Mouse (Mus musculus) fat pad, adult 2 months (tissue): ENCODE results near the gene Ahsa1.
"Not testable (repeated sequence)": the region's sequence is repeated elsewhere in the genome, so short reads cannot be mapped to it uniquely, and the experiment has no call there.

ENCODE experiments used
- DNase-seq: peaks from one replicate; pipeline ENCODE4 v3.0.0-alpha.2; 2011; ENCODE audit warnings: low read depth, low spot score; ENCODE audit errors: extremely low read depth

Ahsa1 gene

GRCm38 (mm10) chr12:87279879-87280278, 13.6 kb downstream of the Ahsa1 start:
- DNase-seq, result no peak

DNA sequence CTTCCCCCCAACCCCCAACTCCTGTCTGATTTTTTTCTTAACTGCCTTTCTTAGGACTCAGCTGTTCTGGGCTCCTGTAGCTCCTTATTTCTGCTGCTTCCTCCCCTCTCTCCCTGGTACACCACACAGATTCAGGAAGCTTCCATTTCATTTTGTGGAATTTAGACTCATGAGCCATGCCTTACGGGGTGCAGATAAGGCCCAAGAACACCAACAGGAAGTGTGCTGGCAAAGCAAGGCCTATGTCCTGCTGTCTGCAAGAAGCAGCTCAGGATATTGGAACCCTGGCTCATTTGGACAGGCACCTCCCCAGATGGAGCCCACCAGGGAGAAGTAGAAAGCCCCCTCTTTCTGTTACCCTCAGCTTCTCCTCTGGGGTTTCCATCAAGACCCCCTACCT, 15.5 kb downstream of the Ahsa1 start:
- DNase-seq, result no peak

GRCm38 (mm10) chr12:87282743-87283142, 16.5 kb downstream of the Ahsa1 start:
- DNase-seq, result no peak

DNA sequence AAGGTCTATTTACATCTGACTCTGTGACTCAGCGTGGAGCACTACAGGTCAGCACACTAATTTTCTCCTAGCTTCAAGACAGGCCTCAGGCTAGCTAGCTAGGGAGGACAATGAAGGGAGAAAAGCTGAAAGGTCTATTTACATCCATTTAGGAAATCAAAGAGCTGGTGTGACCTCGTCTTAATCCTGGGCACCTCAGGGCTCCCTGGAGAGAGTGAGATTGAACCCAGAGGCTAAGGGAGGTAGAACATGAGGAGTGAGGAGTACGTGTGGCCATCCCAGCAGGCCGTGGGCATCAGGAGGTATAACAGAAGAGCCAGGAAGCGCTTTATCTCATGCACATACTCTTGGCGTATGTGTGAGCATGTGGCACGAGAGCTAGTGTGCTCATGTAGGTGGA, 17.4 kb downstream of the Ahsa1 start:
- no peak for DNase-seq

DNA sequence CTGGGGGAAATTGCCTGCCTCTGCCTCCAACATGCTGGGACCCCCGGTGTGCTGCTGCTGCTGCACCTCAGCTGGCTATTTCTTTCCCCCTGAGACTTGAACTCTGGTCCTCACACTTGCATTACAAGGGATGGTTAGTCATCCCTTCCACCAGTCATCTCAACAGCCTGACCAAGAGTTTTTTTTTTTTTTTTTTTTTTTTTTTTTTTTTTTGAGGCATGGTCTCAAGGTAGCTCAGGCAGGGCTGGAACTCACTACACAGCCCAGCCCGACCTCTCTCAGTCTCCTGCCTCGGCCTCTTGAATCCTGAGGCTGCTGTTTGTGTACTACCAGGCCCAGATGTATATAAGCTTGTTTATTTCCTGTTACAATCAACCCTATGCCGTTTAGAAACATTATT, 18.0 kb downstream of the Ahsa1 start:
- DNase-seq, result no peak

DNA sequence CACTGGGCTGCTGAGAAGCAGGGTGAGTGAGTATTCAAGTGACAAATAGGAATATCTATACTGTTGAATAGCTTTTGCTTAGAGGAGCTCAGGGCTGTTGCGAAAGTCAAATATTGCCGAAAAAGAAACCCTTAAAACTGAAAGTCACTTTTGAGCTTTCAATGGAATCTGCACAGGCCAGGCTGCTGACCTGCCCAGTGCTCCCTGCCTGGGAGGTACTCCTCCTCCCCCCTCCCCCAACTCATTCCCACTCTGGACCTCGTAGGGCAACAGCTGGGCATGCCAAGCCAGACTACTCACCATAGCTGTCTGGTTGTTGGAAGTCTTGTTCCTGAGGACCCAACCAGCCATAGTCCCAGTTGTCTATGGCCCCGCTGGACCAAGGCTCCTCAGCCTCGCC, 18.4 kb downstream of the Ahsa1 start:
- DNase-seq, result no peak

DNA sequence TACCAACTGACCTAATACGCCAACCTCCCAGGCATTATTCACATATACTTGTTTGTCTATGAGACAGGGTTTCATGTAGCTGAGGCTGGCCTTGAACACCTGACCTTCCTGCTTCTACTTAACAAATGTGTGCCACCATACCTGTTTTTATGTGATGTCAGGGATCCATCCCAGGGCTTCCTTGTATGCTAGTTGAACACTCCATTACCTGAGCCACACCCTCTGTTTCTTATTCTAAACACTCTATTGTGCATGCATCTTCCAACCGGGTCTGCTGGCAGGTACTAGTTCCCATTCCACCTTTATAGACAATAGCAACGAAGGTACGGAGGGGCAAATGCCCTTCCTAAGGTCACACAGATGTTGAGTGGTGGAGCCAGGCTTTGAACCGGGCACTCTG, 22.8 kb downstream of the Ahsa1 start:
- no peak for DNase-seq

DNA sequence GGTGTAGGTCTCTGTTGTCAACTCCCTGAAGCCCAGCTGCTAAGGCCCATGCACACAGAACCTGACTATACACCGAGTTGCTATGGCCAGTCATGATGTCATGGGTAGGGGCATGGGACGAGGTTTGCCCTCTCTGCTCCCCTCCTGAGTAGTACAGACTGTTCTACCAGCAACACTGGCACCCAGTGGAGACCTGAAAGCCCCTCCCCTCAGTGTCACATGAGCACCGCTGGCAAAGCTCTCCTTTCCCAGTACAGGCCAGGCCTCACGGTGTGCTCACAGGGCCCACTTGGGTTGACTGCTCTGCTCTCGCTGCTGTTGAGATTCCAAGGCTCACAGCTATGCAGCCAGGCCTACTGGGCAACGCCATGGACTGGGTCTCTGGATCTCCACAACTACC, 27.7 kb downstream of the Ahsa1 start:
- DNase-seq, result no peak

DNA sequence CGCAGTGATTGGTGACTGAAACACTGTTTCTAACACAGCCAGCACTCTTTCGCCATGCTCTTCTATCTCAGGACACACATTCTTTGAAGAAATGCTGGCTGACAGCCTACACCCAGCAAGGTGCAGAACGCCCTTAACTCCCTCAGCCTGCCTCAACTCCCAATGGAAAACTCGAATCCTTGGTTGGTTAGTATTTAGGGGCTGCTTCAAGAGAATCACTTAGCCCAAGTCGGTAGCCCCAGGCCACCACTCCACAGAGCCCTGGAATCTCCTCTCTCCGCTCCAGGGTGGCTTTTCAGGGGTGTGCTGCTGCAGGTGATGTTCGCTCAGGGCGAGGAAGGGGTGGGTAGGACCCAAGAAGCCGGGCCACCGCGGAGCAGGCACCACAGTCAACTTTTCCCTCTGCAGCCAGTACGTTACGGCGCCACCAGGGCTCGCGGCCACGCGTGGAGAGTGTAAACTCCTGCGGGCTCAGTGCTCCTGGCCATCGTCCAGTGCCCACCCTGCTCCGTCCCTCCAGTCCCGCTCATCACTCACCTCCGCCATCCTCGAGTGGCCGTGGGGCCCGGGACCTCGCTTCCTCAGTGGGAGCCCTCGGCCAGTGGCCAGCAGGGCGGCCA, 32.9 kb downstream of the Ahsa1 start:
- no peak for DNase-seq

- no peak for DNase-seq
Measured at GRCm38 (mm10) chr12:87299657-87300440, 33.6 kb downstream of the Ahsa1 start, which contains the start of gene Ism2. Gene Ism2 (minus strand): TSS chr12:87299705.

DNA sequence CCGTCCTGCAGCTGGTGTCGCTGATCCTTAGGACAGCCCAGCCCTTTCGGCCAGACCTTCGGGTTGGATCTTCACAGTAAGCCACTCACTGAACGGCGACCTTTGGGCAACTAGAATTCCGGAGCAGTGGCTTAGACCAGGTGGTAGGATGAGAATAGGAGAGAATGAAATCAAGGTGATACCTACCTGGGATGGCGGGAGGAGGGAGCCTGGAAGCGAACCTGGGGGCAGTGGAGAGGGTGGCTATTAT, 34.1 kb downstream of the Ahsa1 start:
- DNase-seq, result no peak

GRCm38 (mm10) chr12:87301189-87301588, 34.9 kb downstream of the Ahsa1 start:
- no peak for DNase-seq

DNA sequence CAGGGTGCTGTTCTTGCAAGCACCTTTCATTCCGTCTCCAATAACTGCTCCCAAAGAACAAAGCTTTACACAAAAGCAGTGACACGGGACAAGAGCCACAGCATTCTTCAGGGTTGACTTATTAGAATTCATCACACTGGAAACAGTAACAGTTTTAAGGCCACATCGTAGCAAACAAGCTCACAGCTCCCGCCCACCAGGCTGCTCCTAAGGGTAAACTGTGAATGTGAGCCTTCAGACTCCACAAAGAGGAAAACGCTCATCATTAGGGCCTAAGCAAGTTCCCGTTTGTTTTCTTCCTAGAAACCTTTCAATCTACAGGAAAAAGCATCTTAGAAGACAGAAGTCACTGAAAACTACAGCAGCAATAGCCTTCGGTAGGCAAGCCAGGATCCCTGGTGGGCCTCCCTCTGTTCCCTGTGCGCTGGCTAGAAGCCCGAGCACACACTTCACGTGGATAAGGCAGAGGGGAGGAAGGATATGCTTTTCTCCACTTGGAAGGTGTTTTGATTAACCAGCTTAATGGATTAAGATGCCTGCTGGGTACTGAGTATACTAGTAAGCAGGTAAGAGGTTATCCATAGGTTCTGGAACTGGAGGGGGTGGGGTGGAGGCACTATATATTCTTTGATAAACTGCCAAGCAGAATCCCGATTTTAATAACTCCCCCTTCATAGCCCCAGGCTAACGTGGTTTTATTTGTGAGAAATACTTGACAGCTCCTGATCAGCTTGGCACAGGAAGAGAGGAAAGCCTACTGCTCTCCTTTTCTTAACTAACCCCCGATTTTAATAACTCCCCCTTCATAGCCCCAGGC, 39.7 kb downstream of the Ahsa1 start:
- DNase-seq, result no peak

DNA sequence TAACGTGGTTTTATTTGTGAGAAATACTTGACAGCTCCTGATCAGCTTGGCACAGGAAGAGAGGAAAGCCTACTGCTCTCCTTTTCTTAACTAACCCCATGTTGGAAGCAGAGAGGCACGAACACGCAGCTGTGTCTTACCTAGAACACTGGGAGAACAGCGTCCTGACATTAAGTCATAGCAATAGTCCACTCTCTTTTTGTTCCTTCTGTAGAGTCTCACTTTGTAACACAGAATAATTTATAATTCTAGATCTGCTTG, 40.2 kb downstream of the Ahsa1 start:
- not testable (repeated sequence) for DNase-seq

DNA sequence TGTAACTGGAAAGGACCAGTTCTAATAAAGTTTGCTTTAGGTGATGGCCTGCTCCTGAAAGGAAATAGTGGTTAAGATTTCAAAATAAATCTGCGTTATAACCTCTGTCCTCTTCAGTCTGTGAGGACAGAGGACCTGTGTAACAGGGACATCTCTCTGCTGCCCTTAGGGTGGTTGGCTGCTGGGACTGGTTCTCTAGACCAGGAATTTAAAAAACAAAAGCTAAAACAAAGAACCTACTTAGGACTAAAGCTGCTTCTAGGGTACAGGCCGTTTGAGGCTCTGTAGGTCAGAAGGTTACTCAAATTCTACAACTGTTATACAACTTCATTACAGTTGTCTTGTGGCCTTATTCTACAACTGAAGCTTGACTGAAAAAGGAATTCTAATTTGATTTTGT, 46.8 kb downstream of the Ahsa1 start:
- peak; percentile 59 for DNase-seq

DNA sequence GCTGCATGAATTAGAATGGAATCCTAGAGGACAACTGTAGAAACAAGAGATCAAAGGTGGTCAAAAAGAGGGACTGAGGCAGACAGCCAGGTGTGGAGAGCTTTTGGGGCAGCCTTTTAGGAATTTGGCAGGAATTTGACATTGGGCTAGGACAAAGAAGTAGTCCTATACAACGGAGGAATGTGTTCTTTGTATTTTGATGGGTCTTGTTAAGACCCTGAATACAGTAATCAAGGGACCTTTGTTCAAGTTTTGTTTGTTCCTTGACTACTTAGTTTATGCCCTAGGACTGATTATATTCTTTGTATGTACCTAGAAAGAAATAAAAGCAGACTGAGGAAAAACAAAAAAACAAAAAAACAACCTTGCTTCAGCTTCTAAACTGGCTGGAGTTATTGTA, 51.7 kb downstream of the Ahsa1 start:
- DNase-seq, result no peak

DNA sequence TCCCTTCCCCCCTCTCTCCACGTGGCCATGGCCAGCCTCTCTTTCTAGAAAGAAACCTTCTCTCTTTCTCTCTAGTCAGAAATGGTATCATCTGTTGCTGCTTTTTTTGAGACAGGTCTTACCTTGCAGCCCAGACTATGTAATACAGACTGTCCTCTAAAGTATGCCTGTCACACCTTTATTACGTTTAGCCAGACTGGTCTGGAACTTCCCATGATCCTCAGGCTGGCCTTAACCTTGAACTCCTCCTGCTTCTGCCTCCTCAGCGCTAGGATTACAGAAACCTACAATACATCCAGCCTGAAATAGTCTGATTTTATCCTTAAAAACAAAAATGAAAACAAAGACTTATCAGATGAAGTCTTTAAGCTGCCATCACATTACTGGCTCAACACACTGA, 53.0 kb downstream of the Ahsa1 start:
- DNase-seq, result no peak
